8 mouse cellular contexts compared by ENCODE assay signal in genomic region chr5:146844301-146844941, GRCm38 (mm10). TPM values are rescaled to one million over a fixed set of nuclear protein-coding genes. Genes with fewer than 3 reads are reported as not detected.
DNase-seq lines count a peak whose midpoint lies in the region; ATAC-seq and TF ChIP-seq lines count a peak whose summit lies in the region.

No protein-coding gene starts in this region.

- peaks cover 4% of the 10 kb centered on the region; the same call in 1 of the 2 replicates for H3K4me1 ChIP-seq in cortical plate, adult 2 months (ENCODE audit: control insufficient read depth, insufficient read depth, low read length)
- H3K4me1 ChIP-seq in intestine, embryonic 16.5 days (ENCODE audit: control insufficient read depth, insufficient read depth, low read length): peaks cover 19% of the 10 kb centered on the region
- peaks cover 21% of the 10 kb centered on the region for H3K4me1 ChIP-seq in neural tube, embryonic 13.5 days (replicated peaks)

- peak overlapping the region; percentile 97 for H3K4me2 ChIP-seq in intestine, embryonic 16.5 days (ENCODE audit: low read depth, low read length)
- peak overlapping the region; percentile 96 for H3K4me2 ChIP-seq in neural tube, embryonic 13.5 days

- H3K27me3 ChIP-seq in intestine, embryonic 16.5 days (replicated peaks; ENCODE audit: control insufficient read depth, insufficient read depth, low read length): no peaks in the 10 kb centered on the region
- H3K27me3 ChIP-seq in neural tube, embryonic 13.5 days: no peaks in the 10 kb centered on the region

- peak overlapping the region; percentile 83 for H3K4me3 ChIP-seq in layer of hippocampus, adult 2 months
- peak overlapping the region; percentile 62; the same call in 1 of the 2 replicates for H3K4me3 ChIP-seq in cortical plate, adult 2 months (ENCODE audit: insufficient read depth, low read length)
- peak overlapping the region; percentile 76 for H3K4me3 ChIP-seq in intestine, embryonic 16.5 days (ENCODE audit: low read length)
- peak overlapping the region; percentile 57 for H3K4me3 ChIP-seq in neural tube, embryonic 13.5 days

- peak overlapping the region; percentile 72 for H3K9ac ChIP-seq in intestine, embryonic 16.5 days (ENCODE audit: low read depth, low read length)
- H3K9ac ChIP-seq in neural tube, embryonic 13.5 days: peak overlapping the region; percentile 76

- TF ChIP-seq POLR2A in cortical plate, adult 2 months (IDR thresholded peaks at IDR 0.05; ENCODE audit: extremely low read depth, insufficient read depth, low read length): no peak

- peak overlapping the region; percentile 80 for H3K27ac ChIP-seq in layer of hippocampus, adult 2 months
- peak overlapping the region; percentile 13; the same call in 1 of the 2 replicates for H3K27ac ChIP-seq in cortical plate, adult 2 months (ENCODE audit: insufficient read depth, low read length)
- H3K27ac ChIP-seq in intestine, embryonic 16.5 days (ENCODE audit: low read length): peak overlapping the region; percentile 77
- peak overlapping the region; percentile 59 for H3K27ac ChIP-seq in neural tube, embryonic 13.5 days (replicated peaks)

- ATAC-seq in intestine, embryonic 16.5 days: no peak; the same call in 1 of the 2 replicates
- peak; percentile 47 for ATAC-seq in neural tube, embryonic 13.5 days (ENCODE audit: low read depth)

- H3K36me3 ChIP-seq in intestine, embryonic 16.5 days (ENCODE audit: control insufficient read depth, insufficient read depth, low read length): no peaks in the 10 kb centered on the region
- no peaks in the 10 kb centered on the region; the same call in 1 of the 2 replicates for H3K36me3 ChIP-seq in neural tube, embryonic 13.5 days

- no peaks in the 10 kb centered on the region for H3K9me3 ChIP-seq in intestine, embryonic 16.5 days (ENCODE audit: control insufficient read depth, low read length)
- H3K9me3 ChIP-seq in neural tube, embryonic 13.5 days: no peaks in the 10 kb centered on the region

- no peak for DNase-seq in layer of hippocampus, adult 2 months (ENCODE audit: low spot score in 2 of 2)
- DNase-seq in layer of hippocampus, adult 8-10 months (ENCODE audit: low spot score in 2 of 2): no peak
- no peak for DNase-seq in thymus, postnatal 36 days
- DNase-seq in ovary, postnatal 10 days (ENCODE audit: low spot score): no peak
- DNase-seq in kidney, postnatal 25 days: no peak

- peak; percentile 79 for TF ChIP-seq CTCF in layer of hippocampus, adult 2 months (conservative IDR thresholded peaks at IDR 0.05)
- TF ChIP-seq CTCF in cortical plate, adult 2 months (IDR thresholded peaks at IDR 0.05; ENCODE audit: extremely low read depth, insufficient read depth, low read length): peak; percentile 43

- WGBS in intestine, embryonic 16.5 days: 9% methylated on average over 6 of the region's 6 CpGs
- WGBS in neural tube, embryonic 13.5 days: 5% methylated on average over 6 of the region's 6 CpGs

RNA-seq across cellular contexts. Expression of gene Rasl11a, which starts 0.5 kb away (rescaled TPM):
- 10 to 100 TPM; 11.0 to 13.7 TPM for total RNA-seq in layer of hippocampus, adult 2 months (2021)
- total RNA-seq in layer of hippocampus, adult 8-10 months (2022): 10 to 100 TPM; 10.8 to 15.0 (median 11.9) TPM
- 3.8 and 5.4 TPM in 2 replicates for polyA plus RNA-seq in cortical plate, adult 2 months (2012; rRNA removed)
- polyA plus RNA-seq in intestine, embryonic 16.5 days (2015; fragmentation: Nextera tagmentation; extraction: Ambion mirVana): 26.5 and 28.3 TPM in 2 replicates
- polyA plus RNA-seq in neural tube, embryonic 13.5 days (2015; fragmentation: Nextera tagmentation; extraction: Ambion mirVana): 23.1 and 24.9 TPM in 2 replicates

RNA-seq across cellular contexts. Expression of gene Rpl21, which starts 11.7 kb away (rescaled TPM):
- 100 to 1,000 TPM; 205 to 212 TPM for total RNA-seq in layer of hippocampus, adult 2 months (2021)
- 100 to 1,000 TPM; 157 to 258 (median 206) TPM for total RNA-seq in layer of hippocampus, adult 8-10 months (2022)
- polyA plus RNA-seq in cortical plate, adult 2 months (2012; rRNA removed): 381 and 420 TPM in 2 replicates
- polyA plus RNA-seq in intestine, embryonic 16.5 days (2015; fragmentation: Nextera tagmentation; extraction: Ambion mirVana): 455 and 503 TPM in 2 replicates
- polyA plus RNA-seq in neural tube, embryonic 13.5 days (2015; fragmentation: Nextera tagmentation; extraction: Ambion mirVana): 364 and 418 TPM in 2 replicates

RNA-seq across cellular contexts. Expression of gene Usp12, which starts 49.6 kb away (rescaled TPM):
- total RNA-seq in layer of hippocampus, adult 2 months (2021): 10 to 100 TPM; 58.4 to 62.5 TPM
- 10 to 100 TPM; 52.3 to 61.4 (median 57.4) TPM for total RNA-seq in layer of hippocampus, adult 8-10 months (2022)
- polyA plus RNA-seq in cortical plate, adult 2 months (2012; rRNA removed): 31.0 and 32.7 TPM in 2 replicates
- 26.7 and 33.7 TPM in 2 replicates for polyA plus RNA-seq in intestine, embryonic 16.5 days (2015; fragmentation: Nextera tagmentation; extraction: Ambion mirVana)
- 22.3 and 22.5 TPM in 2 replicates for polyA plus RNA-seq in neural tube, embryonic 13.5 days (2015; fragmentation: Nextera tagmentation; extraction: Ambion mirVana)

Comparison
In these comparisons a context has a peak if more than half of its experiments do, and no peak if none do; other contexts are left out.
1. H3K27ac ChIP-seq: peak in every context shown above with its lines; median percentile 80 in layer of hippocampus, adult 2 months; 77 in intestine, embryonic 16.5 days; 59 in neural tube, embryonic 13.5 days; 13 in cortical plate, adult 2 months.